Mouse (Mus musculus) layer of hippocampus, adult 2 months (tissue): ENCODE results near the gene Fkbp10. TPM values are rescaled to one million over a fixed set of nuclear protein-coding genes. Genes with fewer than 3 reads are reported as not detected.

Experiments used
- DNase-seq, 2 experiments: peaks; one replicate each; pipeline ENCODE4 v3.0.0; 2022; ENCODE audit warnings: low spot score in 2 of 2
- H3K27ac ChIP-seq: fragments of 200-600 bp; 2 replicates; pipeline ENCODE4 v1.8.1; 2022
- H3K4me3 ChIP-seq: fragments of 200-600 bp; 2 replicates; pipeline ENCODE4 v1.8.1; 2022; ENCODE audit warnings: mild to moderate bottlenecking
- CTCF ChIP-seq: fragments of 200-600 bp; conservative IDR thresholded peaks from 2 replicates; pipeline ENCODE4 v1.8.1; 2022; ENCODE audit warnings: antibody characterized with exemption, mild to moderate bottlenecking, moderate library complexity
- total RNA-seq, 2 experiments: library from RNA; stranded (reverse); gene quantifications; 2 replicates each; pipeline ENCODE4 v1.2.3; 2021

The Fkbp10 gene
- total RNA-seq, 2 experiments from 2014 or later: 4.4 to 5.8 TPM

- H3K4me3 ChIP-seq: peak overlapping the region; percentile 95
- peak; percentile 66 for TF ChIP-seq CTCF
Measured at GRCm38 (mm10) chr11:100396886-100397599, 18.5 kb upstream of the Fkbp10 start.

GRCm38 (mm10) chr11:100397600-100398389 is 17.7 kb upstream of the Fkbp10 start, which contains the start of gene Jup:
Jup (minus strand) TSS chr11:100397763.
- peak within 1 kb of the TSS; percentile 88 for H3K27ac ChIP-seq
- H3K4me3 ChIP-seq: peak within 1 kb of the TSS; percentile 95
- TF ChIP-seq CTCF: no peak; the same call in 1 of the 2 replicates
- DNase-seq: peak; percentile 99 to 100

More at GRCm38 (mm10) chr11:100396886-100397599, 18.5 kb upstream of the Fkbp10 start:
- H3K27ac ChIP-seq: peak overlapping the region; percentile 88
- DNase-seq: no peak

GRCm38 (mm10) chr11:100398517-100398916 is 17.0 kb upstream of the Fkbp10 start:
- no peak for TF ChIP-seq CTCF
- peak overlapping the region; percentile 16; the same call in 1 of the 2 replicates for H3K27ac ChIP-seq

GRCm38 (mm10) chr11:100399320-100399719 is 16.2 kb upstream of the Fkbp10 start:
- Histone ChIP-seq H3K4me3 (no peak overlapping the region), H3K27ac (no peak overlapping the region)
- TF ChIP-seq CTCF: no peak
- no peak for DNase-seq

More at GRCm38 (mm10) chr11:100398517-100398916, 17.0 kb upstream of the Fkbp10 start:
- no peak overlapping the region for H3K4me3 ChIP-seq
- no peak for DNase-seq

- Histone ChIP-seq H3K4me3 (no peak overlapping the region), H3K27ac (no peak overlapping the region)
- no peak for TF ChIP-seq CTCF
- DNase-seq: no peak
Measured at GRCm38 (mm10) chr11:100399727-100400538, 15.6 kb upstream of the Fkbp10 start.

GRCm38 (mm10) chr11:100400842-100401241 is 14.7 kb upstream of the Fkbp10 start:
- H3K4me3 ChIP-seq: no peak overlapping the region
- DNase-seq: no peak
- TF ChIP-seq CTCF: no peak
- no peak overlapping the region for H3K27ac ChIP-seq

- DNase-seq: no peak
- Histone ChIP-seq H3K27ac (no peak overlapping the region), H3K4me3 (no peak overlapping the region)
- no peak for TF ChIP-seq CTCF
Measured at GRCm38 (mm10) chr11:100402240-100402639, 13.3 kb upstream of the Fkbp10 start.

GRCm38 (mm10) chr11:100402682-100403081 is 12.8 kb upstream of the Fkbp10 start:
- no peak for DNase-seq
- TF ChIP-seq CTCF: no peak
- no peak overlapping the region for H3K4me3 ChIP-seq
- no peak overlapping the region for H3K27ac ChIP-seq

GRCm38 (mm10) chr11:100403445-100404134 is 11.9 kb upstream of the Fkbp10 start:
- no peak for DNase-seq
- Histone ChIP-seq H3K27ac (no peak overlapping the region), H3K4me3 (no peak overlapping the region)
- no peak for TF ChIP-seq CTCF

- H3K27ac ChIP-seq: no peak overlapping the region
- TF ChIP-seq CTCF: no peak
- DNase-seq: no peak
- H3K4me3 ChIP-seq: no peak overlapping the region
Measured at GRCm38 (mm10) chr11:100404456-100405074, 10.9 kb upstream of the Fkbp10 start.

- no peak for TF ChIP-seq CTCF
- no peak overlapping the region for H3K27ac ChIP-seq
- no peak for DNase-seq
- no peak overlapping the region for H3K4me3 ChIP-seq
Measured at GRCm38 (mm10) chr11:100406273-100406672, 9.2 kb upstream of the Fkbp10 start.
